Mouse (Mus musculus) neural tube, embryonic 11.5 days (tissue): ENCODE measurements around the gene Lamc2. TPM values are rescaled to one million over a fixed set of nuclear protein-coding genes. Genes with fewer than 3 reads are reported as not detected.
A peak's percentile ranks its signal among the peaks of the same experiment; 100 is the strongest.

Experiments used
- ATAC-seq: fragments of 200-750 bp; cut with Nextera tagmentation; 2 replicates; pipeline ENCODE4 v1.8.0; 2017; ENCODE audit warnings: moderate number of reproducible peaks, mild to moderate bottlenecking, moderate TSS enrichment, moderate library complexity; ENCODE audit not compliant: insufficient read depth, low FRiP score, low TSS enrichment
- DNase-seq: peaks from one replicate; pipeline ENCODE4 v3.0.0-alpha.2; 2015; ENCODE audit warnings: low spot score
- H3K27ac ChIP-seq: fragments of 300-500 bp; sonication (generic); 2 replicates; pipeline ENCODE4 v1.5.1; 2014; ENCODE audit warnings: low read depth, mild to moderate bottlenecking, low read length
- H3K27me3 ChIP-seq: fragments of 300-500 bp; sonication (generic); 2 replicates; pipeline ENCODE4 v1.6.1; 2014; ENCODE audit warnings: mild to moderate bottlenecking, low read length, mixed read lengths; ENCODE audit not compliant: control insufficient read depth, insufficient read depth
- H3K36me3 ChIP-seq: fragments of 300-500 bp; sonication (generic); 2 replicates; pipeline ENCODE4 v1.6.1; 2014; ENCODE audit warnings: mild to moderate bottlenecking, low read length, moderate library complexity, mixed read lengths; ENCODE audit not compliant: control insufficient read depth, insufficient read depth
- H3K4me1 ChIP-seq: fragments of 300-500 bp; sonication (generic); 2 replicates; pipeline ENCODE4 v1.6.1; 2014; ENCODE audit warnings: low read length, mixed read lengths; ENCODE audit not compliant: control insufficient read depth, insufficient read depth
- H3K4me2 ChIP-seq: fragments of 300-500 bp; sonication (generic); 2 replicates; pipeline ENCODE4 v1.6.1; 2014; ENCODE audit warnings: low read depth, mild to moderate bottlenecking, moderate library complexity
- H3K4me3 ChIP-seq: fragments of 300-500 bp; sonication (generic); 2 replicates; pipeline ENCODE4 v1.5.1; 2014; ENCODE audit warnings: low read depth, low read length
- H3K9ac ChIP-seq: fragments of 300-500 bp; sonication (generic); 2 replicates; pipeline ENCODE4 v1.6.1; 2014; ENCODE audit warnings: mild to moderate bottlenecking, low read length
- H3K9me3 ChIP-seq: fragments of 300-500 bp; sonication (generic); 2 replicates; pipeline ENCODE4 v1.6.1; 2016; ENCODE audit warnings: low read length; ENCODE audit not compliant: control insufficient read depth
- WGBS: fragments of 180-500 bp; shearing (Covaris S2); extraction: QIAGEN DNeasy Blood & Tissue Kit; methylation state at CpG from one replicate; pipeline ENCODE4 v1.1.7; 2014; 5-methylcytosine and 5-hydroxymethylcytosine counted together
- polyA plus RNA-seq: library from polyadenylated mRNA; unstranded; fragments of >200 nt; fragmentation: Nextera tagmentation; extraction: Ambion mirVana; gene quantifications from 2 replicates; pipeline ENCODE4 v1.2.1, GENCODE M21; 2014

Gene Lamc2
- polyA plus RNA-seq, 1 experiment from 2014 or later: 0.78 TPM

DNA sequence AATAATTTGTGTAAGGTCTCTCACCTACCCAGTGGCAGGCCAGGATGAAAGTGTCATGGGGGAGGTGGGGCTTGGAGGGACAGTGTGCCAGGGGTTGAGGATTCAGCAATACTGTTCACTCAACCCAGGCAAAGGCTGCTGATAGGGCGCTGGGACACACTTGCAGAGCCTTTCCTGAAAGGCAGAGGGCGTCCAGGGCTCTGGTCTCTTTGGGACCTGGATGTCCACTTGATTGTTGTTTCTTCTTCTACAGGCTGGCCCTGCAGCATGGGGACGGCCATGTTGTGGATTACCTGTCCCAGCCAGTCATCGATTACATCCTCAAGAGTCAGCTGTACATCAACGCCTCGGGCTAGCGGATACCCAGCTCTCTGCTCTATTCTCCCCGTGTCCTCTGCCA is 70.9 kb downstream of the Lamc2 start:
- WGBS: 86% methylated on average over 8 of the region's 8 CpGs
- H3K4me3 ChIP-seq: no peak overlapping the region
- no peaks in the 10 kb centered on the region for H3K9me3 ChIP-seq
- DNase-seq: no peak
- no peaks in the 10 kb centered on the region for H3K27me3 ChIP-seq
- H3K4me1 ChIP-seq: no peaks in the 10 kb centered on the region
- no peak overlapping the region for H3K27ac ChIP-seq
- no peak for ATAC-seq
- no peak overlapping the region for H3K9ac ChIP-seq
- H3K4me2 ChIP-seq: no peak overlapping the region
- H3K36me3 ChIP-seq: no peaks in the 10 kb centered on the region

DNA sequence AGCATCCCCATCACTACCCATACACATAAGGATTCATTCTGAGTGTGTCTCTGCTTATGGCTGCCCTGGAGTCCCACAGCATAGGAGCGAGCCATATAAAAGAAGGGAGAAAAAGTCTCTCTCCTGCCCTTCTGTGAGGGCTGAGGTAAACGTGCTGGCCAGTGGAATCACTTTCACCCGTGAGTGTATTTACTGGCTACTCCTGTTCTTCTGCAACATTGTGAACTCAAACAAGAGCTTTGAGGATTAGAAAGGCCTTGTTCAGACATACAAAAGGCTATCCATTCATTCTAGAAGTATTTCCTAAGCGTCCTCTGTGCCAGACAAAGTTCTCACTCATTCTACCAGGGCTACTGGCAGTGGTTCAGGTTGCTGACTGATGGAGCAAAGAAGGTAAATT is 74.7 kb downstream of the Lamc2 start:
- no peaks in the 10 kb centered on the region for H3K4me1 ChIP-seq
- ATAC-seq (no peak), DNase-seq (no peak)
- H3K4me2 ChIP-seq: no peak overlapping the region
- no peaks in the 10 kb centered on the region for H3K27me3 ChIP-seq
- H3K4me3 ChIP-seq: no peak overlapping the region
- whole genome bisulfite sequencing: 82% methylated on average over 4 of the region's 4 CpGs
- H3K27ac ChIP-seq: no peak overlapping the region
- H3K36me3 ChIP-seq: no peaks in the 10 kb centered on the region
- no peak overlapping the region for H3K9ac ChIP-seq
- H3K9me3 ChIP-seq: no peaks in the 10 kb centered on the region

DNA sequence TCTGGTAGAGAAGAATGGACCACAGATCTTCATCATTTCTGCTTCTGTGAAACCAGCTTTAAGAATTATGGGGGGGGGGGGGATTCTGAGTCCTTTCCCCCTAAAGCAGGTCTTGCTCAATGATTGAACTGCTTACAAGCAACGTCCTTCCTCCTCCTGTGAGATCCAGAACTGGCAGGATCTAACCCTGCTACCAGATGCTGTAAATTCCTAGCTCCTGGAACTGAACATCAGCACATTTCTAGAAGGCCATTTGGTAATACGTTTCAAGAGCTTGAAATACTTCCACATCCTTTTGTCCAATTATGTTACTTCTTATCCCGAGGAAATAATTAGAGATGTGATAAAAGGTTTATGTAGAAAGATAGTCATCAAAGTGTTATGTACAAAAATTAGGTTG is 76.4 kb downstream of the Lamc2 start:
- Histone ChIP-seq H3K36me3 (no peaks in the 10 kb centered on the region), H3K4me2 (no peak overlapping the region), H3K27me3 (no peaks in the 10 kb centered on the region), H3K4me1 (no peaks in the 10 kb centered on the region), H3K9me3 (no peaks in the 10 kb centered on the region), H3K9ac (no peak overlapping the region), H3K4me3 (no peak overlapping the region), H3K27ac (no peak overlapping the region)
- DNase-seq: no peak
- 82% methylated on average over 3 of the region's 3 CpGs for WGBS
- ATAC-seq: no peak

DNA sequence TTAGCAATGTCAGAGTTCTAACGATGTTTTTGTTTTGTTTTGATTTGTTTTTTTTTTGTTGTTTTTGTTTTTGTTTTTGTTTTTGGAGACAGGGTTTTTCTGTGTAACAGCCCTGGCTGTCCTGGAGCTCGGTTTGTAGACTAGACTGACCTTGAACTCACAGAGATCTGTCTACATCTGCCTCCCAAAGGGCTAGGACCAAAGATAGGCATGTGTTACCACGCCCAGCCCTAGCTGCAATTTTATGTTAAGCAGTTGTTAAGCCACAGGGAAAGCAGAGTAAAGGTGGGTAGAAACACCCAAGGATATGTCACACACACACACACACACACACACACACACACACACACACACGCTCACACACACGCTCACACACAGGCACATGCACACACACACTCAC is 76.9 kb downstream of the Lamc2 start:
- Histone ChIP-seq H3K36me3 (no peaks in the 10 kb centered on the region), H3K4me3 (no peak overlapping the region), H3K4me1 (no peaks in the 10 kb centered on the region), H3K9me3 (no peaks in the 10 kb centered on the region), H3K9ac (no peak overlapping the region), H3K4me2 (no peak overlapping the region), H3K27ac (no peak overlapping the region), H3K27me3 (no peaks in the 10 kb centered on the region)
- DNase-seq: no peak
- ATAC-seq: no peak
- WGBS: 88% methylated on average over 5 of the region's 5 CpGs

DNA sequence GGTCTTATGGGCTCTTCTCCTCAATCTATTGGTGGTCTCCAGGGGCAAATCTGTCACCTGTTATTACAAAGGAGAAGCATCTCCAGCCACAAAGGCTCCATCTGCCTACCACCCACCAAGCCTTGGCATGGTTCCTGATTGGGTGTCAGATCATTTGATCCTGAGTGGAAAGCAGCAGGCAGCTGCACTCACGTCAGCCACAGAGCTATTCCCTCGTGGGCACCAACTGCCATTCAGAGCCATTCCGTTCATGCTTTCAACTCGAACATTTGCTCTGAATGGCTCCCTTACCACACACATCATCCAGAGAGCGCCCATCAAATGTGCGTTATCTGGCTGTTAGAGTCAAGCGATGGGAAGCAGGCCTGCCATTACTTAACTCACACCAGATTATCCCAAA is 78.4 kb downstream of the Lamc2 start:
- H3K36me3 ChIP-seq: no peaks in the 10 kb centered on the region
- H3K9ac ChIP-seq: no peak overlapping the region
- no peaks in the 10 kb centered on the region for H3K4me1 ChIP-seq
- no peak for DNase-seq
- H3K4me3 ChIP-seq: no peak overlapping the region
- H3K9me3 ChIP-seq: no peaks in the 10 kb centered on the region
- no peak overlapping the region for H3K4me2 ChIP-seq
- WGBS: 48% methylated on average over 7 of the region's 7 CpGs
- H3K27me3 ChIP-seq: no peaks in the 10 kb centered on the region
- 0 out of 2 replicates have a peak, but pooled peaks have one; percentile 41 for ATAC-seq
- H3K27ac ChIP-seq: no peak overlapping the region

DNA sequence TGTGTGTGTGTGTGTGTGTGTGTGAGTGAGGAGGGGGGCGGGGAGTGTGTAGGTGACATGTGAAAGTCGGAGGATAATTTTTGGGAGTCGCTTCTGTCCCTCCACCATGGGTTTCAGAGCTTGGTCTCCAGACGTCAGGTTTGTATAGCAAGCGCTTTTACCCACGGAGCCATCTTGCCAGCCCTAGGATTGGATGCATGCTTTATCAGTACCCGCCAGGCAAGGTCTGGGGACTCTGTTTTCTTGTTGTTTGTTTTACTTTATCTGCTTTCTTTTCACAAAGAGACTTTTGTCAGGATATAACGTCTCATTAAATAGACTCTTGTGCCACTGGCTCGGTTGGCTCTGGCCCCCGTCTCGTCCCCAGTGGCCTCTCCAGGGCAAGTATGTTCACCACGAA is 81.4 kb downstream of the Lamc2 start:
- WGBS: 81% methylated on average over 12 of the region's 12 CpGs
- no peaks in the 10 kb centered on the region for H3K4me1 ChIP-seq
- H3K9ac ChIP-seq: no peak overlapping the region
- DNase-seq (no peak), ATAC-seq (no peak)
- H3K4me3 ChIP-seq: no peak overlapping the region
- no peak overlapping the region for H3K4me2 ChIP-seq
- no peaks in the 10 kb centered on the region for H3K36me3 ChIP-seq
- H3K27ac ChIP-seq: no peak overlapping the region
- H3K27me3 ChIP-seq: no peaks in the 10 kb centered on the region
- H3K9me3 ChIP-seq: no peaks in the 10 kb centered on the region

DNA sequence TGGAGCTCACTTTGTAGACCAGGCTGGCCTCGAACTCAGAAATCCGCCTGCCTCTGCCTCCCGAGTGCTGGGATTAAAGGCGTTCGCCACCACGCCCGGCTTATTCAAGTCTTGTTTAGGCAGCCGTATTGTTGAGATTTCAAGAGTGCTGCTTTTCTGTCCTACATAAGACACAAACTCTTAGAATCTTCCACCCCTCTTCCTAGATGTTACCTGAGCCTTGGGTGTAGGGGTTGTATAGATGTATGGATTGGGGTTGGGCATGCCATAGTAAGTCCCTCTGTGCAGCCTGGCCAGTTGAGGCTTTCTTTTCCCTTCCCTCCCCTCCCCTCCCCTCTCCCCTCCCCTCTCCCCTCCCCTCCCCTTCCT is 83.1 kb downstream of the Lamc2 start:
- no peaks in the 10 kb centered on the region for H3K36me3 ChIP-seq
- H3K9ac ChIP-seq: no peak overlapping the region
- no peak overlapping the region for H3K4me2 ChIP-seq
- H3K4me1 ChIP-seq: no peaks in the 10 kb centered on the region
- H3K27me3 ChIP-seq: no peaks in the 10 kb centered on the region
- no peak overlapping the region for H3K27ac ChIP-seq
- 97% methylated on average over 7 of the region's 8 CpGs for WGBS
- H3K4me3 ChIP-seq: no peak overlapping the region
- no peaks in the 10 kb centered on the region for H3K9me3 ChIP-seq
- DNase-seq (no peak), ATAC-seq (no peak)

DNA sequence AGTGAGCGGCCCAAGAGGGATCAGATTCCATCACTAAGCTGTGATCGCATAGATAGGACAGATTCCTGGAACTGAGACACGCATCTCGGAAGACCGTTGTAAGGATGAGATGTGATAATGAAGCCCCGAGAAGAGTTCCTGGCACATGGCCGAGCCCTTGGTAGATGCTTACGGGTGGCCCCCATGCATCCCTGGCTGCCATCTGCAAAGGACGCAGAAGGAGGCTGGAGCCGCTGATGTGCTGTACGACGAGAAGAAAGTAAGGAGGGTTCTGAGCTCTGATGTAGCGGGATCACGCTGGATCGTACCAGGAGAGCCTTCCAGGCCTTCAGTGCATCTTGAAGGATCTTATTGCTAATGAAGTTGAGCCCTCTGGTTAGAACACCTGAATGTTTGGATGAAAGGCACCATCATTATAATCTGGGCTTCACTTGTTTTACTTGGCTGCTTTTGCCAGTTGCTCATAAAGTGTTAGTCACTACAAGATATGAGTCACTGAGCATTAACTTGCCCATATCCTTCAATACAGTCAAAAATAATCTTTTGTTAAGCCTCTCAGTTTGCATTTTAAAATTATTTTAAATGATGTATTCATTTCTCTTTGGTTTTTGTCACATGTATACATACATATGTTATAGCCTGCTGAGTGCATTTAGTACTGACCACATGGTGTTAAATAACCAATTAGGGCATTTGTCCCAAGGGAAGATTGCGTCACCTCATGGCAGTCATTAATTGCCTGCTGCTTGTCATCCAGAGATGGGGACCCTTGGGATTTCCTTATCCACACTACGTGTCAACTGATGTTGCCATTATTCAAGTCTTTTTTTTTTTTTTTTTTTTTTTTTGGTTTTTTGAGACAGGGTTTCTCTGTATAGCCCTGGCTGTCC is 83.7 kb downstream of the Lamc2 start:
- no peak overlapping the region for H3K27ac ChIP-seq
- H3K4me3 ChIP-seq: no peak overlapping the region
- no peaks in the 10 kb centered on the region for H3K4me1 ChIP-seq
- DNase-seq (no peak), ATAC-seq (no peak)
- no peak overlapping the region for H3K9ac ChIP-seq
- no peaks in the 10 kb centered on the region for H3K27me3 ChIP-seq
- WGBS: 94% methylated on average over 17 of the region's 17 CpGs
- H3K4me2 ChIP-seq: no peak overlapping the region
- no peaks in the 10 kb centered on the region for H3K9me3 ChIP-seq
- H3K36me3 ChIP-seq: no peaks in the 10 kb centered on the region

DNA sequence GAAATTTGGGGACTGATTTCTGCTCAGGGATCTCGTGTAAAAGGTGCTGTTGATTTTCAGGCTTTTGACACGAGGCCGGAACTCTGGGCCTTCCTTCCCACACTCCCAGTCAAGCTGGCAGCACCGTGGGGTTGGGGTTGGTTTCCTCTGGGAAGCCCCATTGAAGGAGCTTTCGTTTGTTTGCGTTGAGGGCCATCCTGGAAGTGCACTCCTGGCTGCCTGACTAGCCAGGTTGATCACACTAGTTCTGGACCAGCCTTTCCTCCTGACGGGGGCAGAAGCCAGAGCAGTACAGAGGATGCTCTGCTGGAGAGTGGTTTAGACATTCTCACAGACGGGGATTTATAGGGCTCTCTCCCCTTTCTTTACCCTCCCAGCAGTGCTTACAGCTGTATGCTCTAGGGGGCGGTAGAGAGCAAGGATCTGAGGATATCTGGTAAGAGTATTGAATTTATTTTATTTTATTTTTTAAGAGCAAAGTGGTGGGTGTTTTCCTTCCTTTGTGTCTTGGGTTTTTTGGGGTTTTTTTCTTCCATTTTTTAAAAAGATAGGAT is 84.8 kb downstream of the Lamc2 start:
- Histone ChIP-seq H3K27me3 (no peaks in the 10 kb centered on the region), H3K4me1 (no peaks in the 10 kb centered on the region), H3K4me2 (no peak overlapping the region), H3K27ac (no peak overlapping the region), H3K9me3 (no peaks in the 10 kb centered on the region), H3K36me3 (no peaks in the 10 kb centered on the region), H3K9ac (no peak overlapping the region), H3K4me3 (no peak overlapping the region)
- peak; percentile 50 for DNase-seq
- no peak for ATAC-seq
- WGBS: 45% methylated on average over 9 of the region's 9 CpGs
